Mouse (Mus musculus): ENCODE results near the gene Med13. TPM values are rescaled to one million over a fixed set of nuclear protein-coding genes. Genes with fewer than 3 reads are reported as not detected.

Med13 gene
- polyA plus RNA-seq, 1 experiment from 2014 or later: 13.9 TPM

DNA sequence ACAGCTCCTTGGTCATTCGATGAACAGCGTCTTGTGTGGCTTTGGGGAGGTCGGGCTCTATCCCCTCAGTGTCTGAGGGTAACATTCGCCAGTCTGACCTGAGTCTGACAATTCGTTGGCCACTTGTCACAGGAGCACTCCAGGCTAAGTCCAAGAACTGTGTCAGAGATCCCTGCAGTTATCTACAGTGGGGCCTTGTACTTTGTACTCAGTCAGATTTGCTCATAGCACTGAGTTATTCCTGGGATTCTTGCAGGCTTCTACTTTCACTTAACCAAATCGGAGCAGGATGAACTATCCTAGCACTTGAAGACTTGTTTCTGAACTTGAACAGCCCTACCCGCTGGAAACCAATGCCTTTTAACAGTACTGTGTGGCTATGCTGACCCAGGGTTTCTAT lies 34.3 kb upstream of the Med13 start:
- 90% methylated on average over 7 of the region's 7 CpGs for WGBS
- H3K4me3 ChIP-seq (ENCODE audit: low read depth, low read length): no peak overlapping the region
- no peak for ATAC-seq (ENCODE audit: low read depth)

DNA sequence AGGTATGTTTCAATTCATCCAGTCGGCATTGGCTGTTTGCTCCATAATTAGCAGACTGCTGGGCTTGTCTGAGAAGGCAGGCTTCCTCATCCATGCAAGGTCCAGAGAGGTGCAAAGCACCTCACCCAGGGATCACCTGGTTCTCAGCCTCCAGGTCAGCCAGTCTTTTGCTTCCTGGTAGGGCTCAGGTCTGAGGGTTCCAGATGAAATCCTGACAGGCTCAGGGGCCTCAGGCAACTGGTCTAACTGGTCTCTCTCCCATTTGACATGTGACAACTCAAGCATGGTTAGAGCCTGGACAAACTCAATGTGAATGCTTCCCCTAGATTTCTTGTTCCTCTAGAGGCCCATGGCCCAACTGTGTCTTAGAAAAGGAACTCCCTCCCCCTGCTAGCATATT lies 32.9 kb upstream of the Med13 start:
- Histone ChIP-seq H3K4me1 (ENCODE audit: control insufficient read depth, insufficient read depth, low read length) (no peaks in the 10 kb centered on the region), H3K9me3 (ENCODE audit: control insufficient read depth, low read length) (no peaks in the 10 kb centered on the region), H3K36me3 (ENCODE audit: control insufficient read depth, insufficient read depth, low read length) (no peaks in the 10 kb centered on the region), H3K4me2 (ENCODE audit: low read depth, low read length) (no peak overlapping the region), H3K4me3 (ENCODE audit: low read depth, low read length) (no peak overlapping the region), H3K27ac (ENCODE audit: low read depth, low read length) (no peak overlapping the region), H3K27me3 (ENCODE audit: control insufficient read depth, insufficient read depth, low read length) (no peaks in the 10 kb centered on the region), H3K9ac (replicated peaks; ENCODE audit: low read depth, low read length) (no peak overlapping the region)
- no peak for ATAC-seq (ENCODE audit: low read depth)
- WGBS: 61% methylated on average over 1 of the region's 1 CpGs

More for the DNA sequence above, 34.3 kb upstream of the Med13 start:
- no peaks in the 10 kb centered on the region for H3K9me3 ChIP-seq (ENCODE audit: control insufficient read depth, low read length)
- no peaks in the 10 kb centered on the region for H3K4me1 ChIP-seq (ENCODE audit: control insufficient read depth, insufficient read depth, low read length)
- H3K36me3 ChIP-seq (ENCODE audit: control insufficient read depth, insufficient read depth, low read length): no peaks in the 10 kb centered on the region
- no peaks in the 10 kb centered on the region for H3K27me3 ChIP-seq (ENCODE audit: control insufficient read depth, insufficient read depth, low read length)
- no peak overlapping the region for H3K27ac ChIP-seq (ENCODE audit: low read depth, low read length)
- no peak overlapping the region for H3K4me2 ChIP-seq (ENCODE audit: low read depth, low read length)
- H3K9ac ChIP-seq (replicated peaks; ENCODE audit: low read depth, low read length): no peak overlapping the region

DNA sequence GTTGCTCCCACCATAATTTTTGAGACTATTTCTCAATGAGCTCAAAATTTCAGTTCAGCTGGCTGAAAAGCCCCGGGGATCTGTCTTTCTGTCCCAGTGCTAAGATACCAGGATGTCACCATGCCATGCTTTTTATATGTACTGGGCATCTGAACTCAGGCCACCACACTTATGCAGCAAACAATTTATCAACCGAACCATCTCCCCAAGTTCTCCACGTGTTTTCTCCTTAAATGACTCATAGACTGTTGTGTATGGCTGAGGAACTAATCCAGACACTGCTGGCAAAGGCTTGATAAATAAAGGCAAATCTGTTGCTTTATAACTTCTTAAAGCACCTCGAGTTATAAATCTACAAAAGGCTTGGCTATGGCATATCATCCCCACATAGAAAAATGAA lies 32.1 kb upstream of the Med13 start:
- 89% methylated on average over 4 of the region's 4 CpGs for WGBS

DNA sequence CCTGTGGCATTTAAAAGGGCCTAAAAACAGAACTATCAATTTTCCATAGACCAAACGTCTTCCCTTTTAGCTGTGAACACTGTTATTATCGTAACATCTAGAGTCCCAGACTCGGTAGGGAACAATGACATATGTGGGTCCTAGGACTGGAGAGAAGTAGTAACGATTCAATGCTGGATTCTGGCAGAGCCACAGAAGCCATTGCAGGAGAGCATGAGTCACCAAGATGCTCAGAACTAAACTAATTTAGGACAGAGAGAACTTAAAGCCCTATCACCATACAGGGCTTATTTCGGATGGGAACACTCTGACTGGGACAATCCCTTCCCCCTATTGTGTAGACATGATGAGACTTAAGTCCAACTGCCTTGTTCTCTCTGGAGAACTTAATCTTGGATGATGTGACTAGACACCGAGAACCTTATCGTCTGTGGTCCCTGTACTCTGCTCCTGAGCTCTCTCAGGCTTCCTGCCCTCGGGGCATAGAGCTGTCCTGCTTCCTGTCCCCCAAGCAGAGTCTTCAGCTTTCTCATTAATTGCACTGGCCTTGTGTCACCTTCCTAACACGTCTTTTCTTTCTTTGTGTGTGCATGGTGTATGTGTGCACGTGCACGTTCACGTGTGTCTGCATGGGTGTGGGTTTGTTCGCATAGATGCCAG lies 31.5 kb upstream of the Med13 start:
- H3K27me3 ChIP-seq (ENCODE audit: control insufficient read depth, insufficient read depth, low read length): no peaks in the 10 kb centered on the region
- H3K4me3 ChIP-seq (ENCODE audit: low read depth, low read length): no peak overlapping the region
- no peak overlapping the region for H3K4me2 ChIP-seq (ENCODE audit: low read depth, low read length)
- no peak overlapping the region for H3K9ac ChIP-seq (replicated peaks; ENCODE audit: low read depth, low read length)
- no peaks in the 10 kb centered on the region for H3K36me3 ChIP-seq (ENCODE audit: control insufficient read depth, insufficient read depth, low read length)
- no peak overlapping the region for H3K27ac ChIP-seq (ENCODE audit: low read depth, low read length)
- no peaks in the 10 kb centered on the region for H3K9me3 ChIP-seq (ENCODE audit: control insufficient read depth, low read length)
- no peak for ATAC-seq (ENCODE audit: low read depth)
- 86% methylated on average over 13 of the region's 13 CpGs for WGBS
- H3K4me1 ChIP-seq (ENCODE audit: control insufficient read depth, insufficient read depth, low read length): no peaks in the 10 kb centered on the region

More for the DNA sequence above, 32.1 kb upstream of the Med13 start:
- Histone ChIP-seq H3K36me3 (ENCODE audit: control insufficient read depth, insufficient read depth, low read length) (no peaks in the 10 kb centered on the region), H3K4me3 (ENCODE audit: low read depth, low read length) (no peak overlapping the region), H3K4me1 (ENCODE audit: control insufficient read depth, insufficient read depth, low read length) (no peaks in the 10 kb centered on the region), H3K27me3 (ENCODE audit: control insufficient read depth, insufficient read depth, low read length) (no peaks in the 10 kb centered on the region), H3K4me2 (ENCODE audit: low read depth, low read length) (no peak overlapping the region), H3K27ac (ENCODE audit: low read depth, low read length) (no peak overlapping the region), H3K9ac (replicated peaks; ENCODE audit: low read depth, low read length) (no peak overlapping the region), H3K9me3 (ENCODE audit: control insufficient read depth, low read length) (no peaks in the 10 kb centered on the region)
- ATAC-seq (ENCODE audit: low read depth): no peak

DNA sequence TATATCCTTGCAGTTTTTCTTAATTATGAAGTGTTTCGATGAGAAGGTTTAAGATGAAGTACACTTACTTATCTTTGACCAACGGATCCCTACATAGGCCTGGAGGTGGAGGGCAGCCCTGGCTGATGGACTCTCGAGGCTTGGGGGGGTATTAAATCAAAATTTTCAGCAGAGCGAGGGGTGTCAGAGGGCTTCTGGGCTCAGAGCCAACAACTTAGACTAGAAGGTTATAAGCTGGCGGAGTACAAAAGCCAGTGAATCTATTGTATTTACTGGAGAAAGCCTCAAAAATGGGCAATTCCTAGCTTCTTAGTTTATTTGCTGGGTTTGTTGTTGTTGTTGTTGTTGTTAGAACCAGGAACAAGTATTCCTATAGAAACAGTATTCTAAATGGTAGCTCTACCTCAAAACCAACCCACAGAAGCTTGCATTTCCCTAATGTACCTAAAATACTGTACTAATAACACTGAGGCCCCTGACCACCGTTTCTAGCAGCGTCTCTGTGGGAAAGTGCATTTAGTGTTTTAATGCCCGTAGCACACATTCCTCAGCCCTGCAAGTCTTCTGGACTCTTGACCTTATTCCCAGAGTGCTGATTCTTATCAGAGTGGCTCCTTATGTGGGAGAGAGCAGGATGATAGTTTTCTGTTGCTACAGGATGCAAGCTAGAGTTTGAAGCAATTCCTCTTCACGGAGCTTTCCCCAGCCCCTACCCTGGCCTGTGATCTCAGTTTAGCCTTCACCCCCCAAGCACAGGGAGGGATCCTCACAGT lies 29.9 kb upstream of the Med13 start:
- Histone ChIP-seq H3K36me3 (ENCODE audit: control insufficient read depth, insufficient read depth, low read length) (no peaks in the 10 kb centered on the region), H3K9ac (replicated peaks; ENCODE audit: low read depth, low read length) (no peak overlapping the region), H3K4me3 (ENCODE audit: low read depth, low read length) (no peak overlapping the region), H3K27me3 (ENCODE audit: control insufficient read depth, insufficient read depth, low read length) (no peaks in the 10 kb centered on the region), H3K4me1 (ENCODE audit: control insufficient read depth, insufficient read depth, low read length) (no peaks in the 10 kb centered on the region), H3K27ac (ENCODE audit: low read depth, low read length) (no peak overlapping the region), H3K4me2 (ENCODE audit: low read depth, low read length) (no peak overlapping the region), H3K9me3 (ENCODE audit: control insufficient read depth, low read length) (no peaks in the 10 kb centered on the region)
- no peak for ATAC-seq (ENCODE audit: low read depth)
- WGBS: 57% methylated on average over 9 of the region's 9 CpGs

DNA sequence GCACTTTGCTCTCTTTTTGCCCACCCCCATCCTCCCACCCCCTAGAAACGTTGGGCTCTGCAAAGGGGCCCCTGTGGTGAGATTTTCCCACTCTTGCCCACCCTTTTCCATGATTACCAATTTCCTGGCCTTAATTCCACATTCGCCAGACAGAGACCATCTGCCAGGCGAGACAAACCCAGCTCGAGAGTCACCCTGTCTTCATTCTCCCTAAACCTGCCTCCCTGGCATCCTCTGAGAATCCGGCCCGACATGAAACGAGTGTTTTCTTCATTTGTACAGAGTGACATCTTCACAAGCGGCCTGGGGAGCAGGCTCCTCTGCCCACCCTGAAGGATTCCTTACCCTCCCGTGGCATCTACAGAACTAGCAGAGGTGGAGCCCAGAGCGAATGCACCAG lies 29.2 kb upstream of the Med13 start:
- no peak for ATAC-seq (ENCODE audit: low read depth)
- 64% methylated on average over 10 of the region's 10 CpGs for WGBS
- no peaks in the 10 kb centered on the region for H3K9me3 ChIP-seq (ENCODE audit: control insufficient read depth, low read length)

DNA sequence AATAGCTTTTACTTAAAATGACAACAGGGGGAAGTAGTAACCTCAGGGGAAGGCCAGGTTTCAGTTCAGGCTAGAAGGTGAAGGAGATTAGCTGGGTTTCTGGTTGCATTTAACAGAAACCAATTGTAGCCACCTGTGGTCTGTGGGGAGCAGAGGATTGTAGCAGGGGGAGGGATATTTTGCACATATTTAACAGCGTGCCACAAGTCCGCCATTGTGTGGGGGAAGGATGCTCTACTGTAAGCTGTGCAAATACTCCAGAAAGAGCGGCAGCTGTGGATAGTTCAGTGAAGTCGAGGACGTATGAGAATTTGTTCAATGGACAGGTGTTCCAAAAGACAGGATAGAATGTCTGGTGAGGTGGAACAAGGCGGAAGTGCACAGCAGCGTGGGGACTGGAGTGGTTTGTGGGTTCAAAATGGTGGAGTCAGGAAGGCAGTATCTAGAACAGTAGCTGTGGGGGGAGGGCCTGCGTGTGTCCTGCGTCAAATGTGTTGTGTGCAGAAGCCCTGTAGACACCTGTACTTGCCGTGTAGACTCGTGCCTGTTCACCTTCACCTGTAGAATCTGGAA lies 28.4 kb upstream of the Med13 start:
- H3K36me3 ChIP-seq (ENCODE audit: control insufficient read depth, insufficient read depth, low read length): no peaks in the 10 kb centered on the region
- 91% methylated on average over 11 of the region's 11 CpGs for WGBS
- no peak overlapping the region for H3K9ac ChIP-seq (replicated peaks; ENCODE audit: low read depth, low read length)
- no peak overlapping the region for H3K4me3 ChIP-seq (ENCODE audit: low read depth, low read length)
- no peak overlapping the region for H3K27ac ChIP-seq (ENCODE audit: low read depth, low read length)
- H3K4me1 ChIP-seq (ENCODE audit: control insufficient read depth, insufficient read depth, low read length): no peaks in the 10 kb centered on the region
- no peaks in the 10 kb centered on the region for H3K9me3 ChIP-seq (ENCODE audit: control insufficient read depth, low read length)
- H3K4me2 ChIP-seq (ENCODE audit: low read depth, low read length): no peak overlapping the region
- ATAC-seq (ENCODE audit: low read depth): no peak
- H3K27me3 ChIP-seq (ENCODE audit: control insufficient read depth, insufficient read depth, low read length): no peaks in the 10 kb centered on the region

More for the DNA sequence above, 29.2 kb upstream of the Med13 start:
- Histone ChIP-seq H3K9ac (replicated peaks; ENCODE audit: low read depth, low read length) (no peak overlapping the region), H3K27ac (ENCODE audit: low read depth, low read length) (no peak overlapping the region), H3K4me2 (ENCODE audit: low read depth, low read length) (no peak overlapping the region), H3K4me1 (ENCODE audit: control insufficient read depth, insufficient read depth, low read length) (no peaks in the 10 kb centered on the region), H3K4me3 (ENCODE audit: low read depth, low read length) (no peak overlapping the region), H3K36me3 (ENCODE audit: control insufficient read depth, insufficient read depth, low read length) (no peaks in the 10 kb centered on the region), H3K27me3 (ENCODE audit: control insufficient read depth, insufficient read depth, low read length) (no peaks in the 10 kb centered on the region)

DNA sequence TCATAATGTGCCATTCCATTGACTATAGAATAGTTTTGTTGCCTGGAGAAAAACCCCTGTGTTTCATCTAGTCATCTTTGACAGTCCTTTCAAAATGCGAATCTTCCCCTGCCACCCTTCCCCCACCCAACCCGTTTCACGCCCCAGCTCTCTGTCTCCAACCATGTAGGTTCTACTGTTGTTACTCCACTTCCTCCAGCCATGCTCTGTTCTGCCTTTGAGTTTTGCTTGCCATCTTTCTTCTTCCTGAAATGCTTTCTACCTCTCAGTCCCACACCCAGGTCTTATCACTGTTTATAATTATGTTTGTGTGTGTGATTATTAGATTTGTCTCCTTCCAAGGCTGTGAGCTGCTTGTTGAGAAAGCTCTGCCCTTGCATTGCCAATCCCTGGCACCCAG lies 26.7 kb upstream of the Med13 start:
- H3K4me2 ChIP-seq (ENCODE audit: low read depth, low read length): no peak overlapping the region
- H3K27me3 ChIP-seq (ENCODE audit: control insufficient read depth, insufficient read depth, low read length): no peaks in the 10 kb centered on the region
- 90% methylated on average over 3 of the region's 3 CpGs for WGBS
- no peak overlapping the region for H3K9ac ChIP-seq (replicated peaks; ENCODE audit: low read depth, low read length)
- H3K9me3 ChIP-seq (ENCODE audit: control insufficient read depth, low read length): no peaks in the 10 kb centered on the region
- no peak overlapping the region for H3K27ac ChIP-seq (ENCODE audit: low read depth, low read length)
- H3K4me1 ChIP-seq (ENCODE audit: control insufficient read depth, insufficient read depth, low read length): no peaks in the 10 kb centered on the region
- no peak for ATAC-seq (ENCODE audit: low read depth)
- no peaks in the 10 kb centered on the region for H3K36me3 ChIP-seq (ENCODE audit: control insufficient read depth, insufficient read depth, low read length)
- H3K4me3 ChIP-seq (ENCODE audit: low read depth, low read length): no peak overlapping the region

DNA sequence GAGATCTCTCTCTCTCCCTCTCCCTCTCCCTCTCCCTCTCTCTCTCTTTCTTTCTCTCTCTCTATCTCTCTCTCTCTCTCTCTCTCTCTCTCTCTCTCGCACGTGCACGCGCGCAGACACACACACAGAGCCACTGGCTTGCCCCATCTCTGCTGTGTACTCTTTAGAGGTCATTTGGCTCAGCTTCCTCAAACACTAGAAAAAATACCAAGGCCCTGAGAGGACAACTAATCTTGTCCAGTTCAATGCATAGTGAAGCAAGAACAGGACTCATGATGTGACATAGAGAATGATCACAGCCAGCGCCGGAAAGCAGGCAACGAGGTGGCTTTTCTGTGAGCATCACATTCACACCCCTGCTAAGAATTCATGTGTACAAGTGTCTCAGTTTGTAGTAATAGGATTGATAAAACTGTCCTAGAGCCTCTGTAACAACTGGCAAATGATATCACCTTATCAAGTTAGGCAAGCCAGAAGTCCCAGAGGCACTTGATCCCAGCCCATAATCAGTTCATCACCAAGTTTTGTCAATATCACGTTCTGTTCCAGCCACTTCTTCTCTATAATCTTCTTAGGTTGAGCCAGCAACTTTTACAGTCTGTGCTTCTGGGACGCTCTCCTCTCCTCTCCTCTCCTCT lies 25.2 kb upstream of the Med13 start:
- Histone ChIP-seq H3K9ac (replicated peaks; ENCODE audit: low read depth, low read length) (no peak overlapping the region), H3K27me3 (ENCODE audit: control insufficient read depth, insufficient read depth, low read length) (no peaks in the 10 kb centered on the region), H3K4me3 (ENCODE audit: low read depth, low read length) (no peak overlapping the region), H3K4me2 (ENCODE audit: low read depth, low read length) (no peak overlapping the region), H3K9me3 (ENCODE audit: control insufficient read depth, low read length) (no peaks in the 10 kb centered on the region), H3K27ac (ENCODE audit: low read depth, low read length) (no peak overlapping the region), H3K4me1 (ENCODE audit: control insufficient read depth, insufficient read depth, low read length) (no peaks in the 10 kb centered on the region), H3K36me3 (ENCODE audit: control insufficient read depth, insufficient read depth, low read length) (no peaks in the 10 kb centered on the region)
- WGBS: 89% methylated on average over 10 of the region's 10 CpGs
- ATAC-seq (ENCODE audit: low read depth): no peak
